Mouse (Mus musculus) erythroblast, adult 5-6 weeks (primary cell): Measurements from ENCODE around the gene Rims4. TPM values are rescaled to one million over a fixed set of nuclear protein-coding genes. Genes with fewer than 3 reads are reported as not detected.

Experiments
- ATAC-seq: replicated peaks from 2 replicates; pipeline ENCODE4 v1.8.0; 2016; ENCODE audit warnings: moderate number of reproducible peaks, mild to moderate bottlenecking, moderate TSS enrichment, inconsistent platforms; ENCODE audit not compliant: poor library complexity, low FRiP score, severe bottlenecking
- total RNA-seq, 2 experiments: library from RNA; stranded (forward) in 1 of 2; stranded (reverse) in 1 of 2; fragments of 150-400 nt in 1 of 2; fragments of 200-764, 138-1000 nt in 1 of 2; gene quantifications; 2 replicates each; pipeline versions ENCODE4 v1.2.3 to v1.2.4; 2015 to 2017; ENCODE audit warnings: low replicate concordance in 2 of 2

Gene Rims4
- total RNA-seq (2015; ENCODE audit: low replicate concordance) (not detected in 2 replicates), total RNA-seq (2017; ENCODE audit: low replicate concordance) (not detected in 2 replicates)

DNA sequence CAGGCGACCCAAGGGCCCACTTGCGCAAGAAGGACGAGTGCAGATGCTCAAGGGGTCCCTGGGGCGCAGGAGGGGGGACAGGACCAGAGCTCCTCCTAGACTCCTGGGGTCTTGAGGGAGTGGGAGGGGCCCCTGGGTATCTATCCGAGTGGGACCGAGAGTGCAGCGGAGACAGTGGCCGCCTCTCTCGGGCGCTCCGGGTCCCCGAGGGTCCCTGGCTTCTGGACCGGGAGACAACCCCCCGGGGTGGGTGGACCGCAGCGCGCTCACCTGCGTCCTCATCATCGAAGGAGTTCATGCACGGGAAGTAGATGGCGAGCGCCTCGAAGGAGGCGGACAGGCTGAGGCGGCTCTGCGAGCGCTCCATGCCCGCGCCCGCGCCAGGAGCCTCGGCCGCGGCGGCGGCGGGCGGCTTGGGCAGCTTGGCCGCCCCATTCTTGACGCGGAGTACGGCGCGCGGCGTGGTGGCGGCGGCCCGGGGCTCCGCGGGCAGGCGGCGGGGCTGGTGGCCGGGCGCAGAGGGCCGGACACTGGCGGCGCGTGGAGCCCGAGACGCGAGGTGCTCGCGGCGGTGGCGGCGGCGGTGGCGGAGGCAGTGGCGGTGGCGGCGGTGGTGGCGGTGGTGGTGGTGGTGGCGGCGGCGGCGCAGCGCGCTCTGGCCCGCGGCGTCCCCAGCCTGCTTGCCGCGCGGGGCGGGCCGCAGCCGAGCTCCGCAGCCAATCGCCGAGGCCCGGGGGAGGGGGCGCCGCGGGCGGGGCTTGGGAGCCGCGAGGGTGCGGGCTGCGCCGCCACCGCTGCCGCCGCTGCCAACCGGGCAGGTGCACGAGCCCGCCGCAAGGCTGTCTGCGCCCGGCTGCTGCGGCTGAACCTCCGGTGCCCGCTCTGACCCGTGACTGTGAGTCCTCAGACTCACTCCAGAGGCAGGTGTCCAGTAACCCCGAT, at the start of gene Rims4:
Gene Rims4, minus strand, starts transcription at position 367 of the 942 bp plus-strand sequence.
- no peak for ATAC-seq

DNA sequence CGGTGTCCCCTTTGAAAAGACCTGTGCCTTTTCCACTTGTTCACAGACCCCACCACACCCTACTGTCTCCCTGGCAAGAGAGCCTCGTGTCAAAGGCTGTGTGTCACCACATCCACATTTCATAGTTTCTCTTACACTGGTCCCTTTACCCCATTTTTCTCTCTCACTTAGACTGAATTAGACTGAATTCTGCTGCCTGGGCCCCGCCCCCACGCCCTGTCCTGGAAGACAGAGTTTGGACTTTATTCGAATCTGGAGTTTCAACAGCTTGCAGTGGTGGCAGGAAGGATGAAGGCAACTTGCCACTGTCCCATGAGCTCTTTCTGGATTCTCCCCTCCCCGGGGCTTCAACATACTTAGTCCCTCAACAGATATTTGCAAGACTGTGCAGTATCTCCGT, 47.2 kb upstream of the Rims4 start:
- no peak for ATAC-seq

DNA sequence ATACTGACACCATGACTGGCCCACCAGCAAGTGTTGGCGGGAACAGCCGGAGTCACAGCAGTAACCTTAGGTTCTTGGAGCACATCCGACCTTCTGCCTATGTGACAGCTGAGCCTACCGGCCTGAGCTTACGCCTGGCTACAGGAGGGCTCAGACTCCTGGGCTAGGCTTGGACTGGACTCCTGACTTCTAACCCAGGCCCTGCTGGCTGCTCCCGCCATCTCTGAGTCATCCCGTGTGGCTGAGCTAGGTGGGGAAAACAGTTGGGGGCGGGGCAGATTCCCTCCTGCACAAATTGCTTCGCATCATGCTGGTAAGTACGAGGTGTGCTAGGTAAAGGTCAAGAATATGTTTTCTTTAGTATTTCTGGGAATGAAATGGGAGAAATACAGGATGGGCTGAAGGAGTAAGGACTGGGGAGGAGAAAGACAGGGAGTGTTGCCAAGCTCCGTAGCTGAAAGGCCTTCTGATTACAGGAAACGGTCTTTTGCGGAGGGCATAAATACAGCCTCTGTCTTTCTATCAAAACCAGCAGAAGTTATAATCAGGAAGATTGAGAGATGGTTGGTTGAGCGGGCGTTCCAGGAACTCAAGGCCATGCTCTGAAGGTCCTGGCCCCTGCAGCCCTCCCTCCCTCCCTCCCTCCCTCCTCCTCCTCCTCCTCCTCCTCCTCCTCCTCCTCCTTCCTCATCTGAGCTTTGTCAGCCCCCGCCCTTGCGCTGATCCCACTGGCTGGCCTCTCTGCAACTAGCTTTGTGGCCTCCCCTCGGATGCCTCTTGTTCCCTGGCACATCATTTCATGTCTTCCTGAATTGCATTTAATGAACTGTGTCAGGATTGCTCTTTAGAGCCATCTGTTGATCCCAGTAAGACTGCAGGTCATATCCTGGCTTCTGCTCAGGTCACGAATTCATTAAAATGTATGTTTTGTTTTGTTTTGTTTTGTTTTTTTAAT, 46.4 kb upstream of the Rims4 start:
- ATAC-seq: no peak

DNA sequence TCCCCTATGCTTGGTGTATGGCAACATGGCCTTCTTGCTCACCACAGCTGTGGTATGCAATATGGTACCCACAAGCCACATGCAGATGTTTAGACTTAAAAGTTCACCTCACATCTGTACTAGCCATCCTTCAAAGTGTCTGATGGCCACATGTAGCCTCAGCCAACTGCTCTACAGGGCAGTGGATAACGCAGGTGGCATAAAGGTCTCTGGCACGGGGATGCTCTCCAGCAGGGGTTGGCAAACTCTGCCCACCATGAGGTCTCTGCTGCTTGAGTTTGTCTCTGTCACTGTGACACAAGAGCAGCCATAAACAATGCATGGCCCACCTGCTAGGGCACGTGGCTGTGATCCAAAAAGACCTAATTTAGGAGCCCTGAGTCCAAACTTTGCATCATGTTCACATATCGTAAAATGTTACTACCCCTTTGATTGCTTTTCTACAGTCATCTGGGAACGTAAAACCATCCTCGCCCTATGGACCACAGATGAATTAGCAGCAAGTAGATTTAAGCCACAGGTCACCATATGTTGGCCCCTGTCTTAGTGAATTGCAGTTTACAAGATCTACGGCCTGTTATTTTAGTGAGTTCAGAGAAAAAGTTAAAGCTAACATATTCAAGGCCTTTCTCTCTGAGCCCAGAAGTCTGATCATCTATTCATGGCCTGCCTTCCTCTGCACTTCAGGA, 35.3 kb upstream of the Rims4 start:
- no peak for ATAC-seq

DNA sequence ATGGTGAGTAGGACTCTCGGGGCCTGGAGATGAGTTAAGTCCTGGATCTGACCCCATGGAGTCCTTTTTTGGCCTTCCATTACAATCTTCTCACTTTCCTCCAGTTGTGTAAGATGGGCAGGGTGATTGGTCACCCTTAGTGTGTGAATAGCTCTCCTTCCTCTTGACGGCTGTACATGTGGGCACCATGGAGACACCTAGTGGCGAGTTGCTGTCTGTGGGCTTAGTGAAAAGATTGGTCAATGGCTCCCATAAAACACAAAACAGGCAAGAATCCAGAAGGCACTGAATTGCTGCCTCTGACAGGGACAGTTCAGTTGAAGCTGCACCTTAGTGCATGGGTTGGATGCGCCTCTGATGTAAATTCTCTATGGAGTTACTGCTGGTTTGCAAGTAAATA, 33.3 kb upstream of the Rims4 start:
- ATAC-seq: no peak

DNA sequence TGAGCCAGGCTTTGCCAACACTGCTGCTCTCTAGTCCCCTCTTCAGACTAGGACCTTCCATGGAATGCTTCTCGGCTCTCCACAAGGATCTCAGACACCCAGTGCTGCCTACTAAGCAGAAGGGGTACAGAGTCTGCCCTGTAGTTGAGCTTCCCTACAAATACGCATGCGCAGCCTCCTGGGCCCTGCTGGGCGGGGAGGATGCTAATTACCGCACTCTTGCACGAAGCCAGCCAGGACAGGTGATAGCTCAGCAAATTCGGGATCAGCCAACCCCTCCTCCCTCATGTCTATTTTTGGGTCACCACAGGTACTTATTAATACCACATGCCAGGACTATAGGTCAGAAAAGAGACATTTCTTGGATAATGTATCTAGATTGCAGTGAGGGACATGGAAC, 29.5 kb upstream of the Rims4 start:
- ATAC-seq: no peak

DNA sequence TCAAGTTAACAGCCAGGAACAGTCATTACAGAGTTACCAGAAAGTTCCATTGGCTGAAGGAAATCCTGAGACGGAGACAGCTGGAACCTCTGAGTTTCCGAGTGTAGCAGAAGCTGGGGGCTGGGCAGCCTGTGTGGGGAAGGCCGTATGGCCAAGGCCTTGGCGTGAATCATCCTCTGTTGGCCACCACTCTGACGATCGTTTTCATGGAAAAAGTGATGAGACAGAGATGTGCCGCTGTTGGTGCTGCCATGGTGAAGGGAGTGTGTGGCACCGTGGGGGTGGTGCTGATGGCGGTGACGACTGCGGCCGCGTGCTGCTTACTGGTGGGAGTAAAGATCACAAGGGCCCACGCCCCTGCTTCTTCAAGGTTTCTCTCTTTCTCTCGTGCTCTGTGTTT, 27.7 kb upstream of the Rims4 start:
- no peak for ATAC-seq

DNA sequence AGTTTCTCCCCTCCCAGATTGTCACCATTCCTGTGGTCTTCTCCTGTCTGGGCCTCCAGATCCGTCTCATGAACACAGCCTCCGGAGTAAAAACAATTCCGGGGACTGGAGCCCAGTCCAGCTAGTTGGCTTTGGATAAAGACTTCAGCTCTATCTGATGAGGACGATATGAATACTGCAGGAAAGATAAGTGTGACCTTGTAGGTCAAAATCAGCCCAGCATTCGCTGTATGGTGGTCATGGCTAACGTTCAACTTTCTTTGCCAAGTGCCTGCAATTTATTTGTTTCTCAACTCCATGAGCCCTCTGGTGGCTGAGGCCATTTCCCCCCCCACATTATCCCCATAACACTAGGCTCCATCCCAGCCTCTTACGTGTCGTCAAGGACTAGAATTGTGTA, 26.0 kb upstream of the Rims4 start:
- ATAC-seq: no peak

DNA sequence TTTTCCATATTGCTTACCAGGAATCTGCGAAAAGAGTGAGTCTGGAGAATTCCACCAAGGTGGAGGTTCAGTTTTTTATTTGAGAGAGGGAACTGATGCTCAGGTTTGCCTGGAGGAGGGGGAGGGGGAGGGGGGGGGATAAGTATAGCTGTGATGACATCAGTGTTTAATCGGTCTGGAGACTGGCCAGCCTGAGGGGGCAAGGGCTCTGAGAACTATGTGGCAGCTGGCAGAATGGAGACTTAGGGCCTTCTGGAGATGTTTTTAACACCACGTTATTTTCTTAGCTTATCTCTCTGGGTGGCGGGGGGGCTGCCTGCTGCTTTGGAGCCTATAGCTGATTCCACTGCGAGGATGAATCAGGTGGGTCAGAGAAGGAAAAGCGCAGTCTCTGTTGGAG, 24.6 kb upstream of the Rims4 start:
- no peak for ATAC-seq

DNA sequence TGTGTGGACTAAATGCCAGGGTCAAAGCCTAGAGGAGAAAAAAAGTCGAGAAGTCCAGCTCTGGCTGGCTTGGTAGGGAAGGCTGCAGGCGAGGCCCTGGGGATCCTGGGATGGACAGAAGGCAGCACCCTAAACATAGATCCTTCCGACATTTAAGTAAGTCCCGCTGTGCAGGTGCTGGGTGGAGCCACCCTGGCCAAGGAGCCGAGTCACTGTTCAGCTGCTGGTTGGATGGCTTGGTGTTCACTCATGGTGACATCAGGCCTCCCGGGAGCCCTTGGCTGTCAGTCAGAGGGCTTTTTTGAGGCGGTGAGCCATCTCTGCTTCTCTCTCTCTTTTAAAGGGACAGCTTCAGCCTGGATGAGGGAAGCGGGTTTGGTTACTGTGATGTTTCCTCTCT, 21.0 kb upstream of the Rims4 start:
- no peak for ATAC-seq

DNA sequence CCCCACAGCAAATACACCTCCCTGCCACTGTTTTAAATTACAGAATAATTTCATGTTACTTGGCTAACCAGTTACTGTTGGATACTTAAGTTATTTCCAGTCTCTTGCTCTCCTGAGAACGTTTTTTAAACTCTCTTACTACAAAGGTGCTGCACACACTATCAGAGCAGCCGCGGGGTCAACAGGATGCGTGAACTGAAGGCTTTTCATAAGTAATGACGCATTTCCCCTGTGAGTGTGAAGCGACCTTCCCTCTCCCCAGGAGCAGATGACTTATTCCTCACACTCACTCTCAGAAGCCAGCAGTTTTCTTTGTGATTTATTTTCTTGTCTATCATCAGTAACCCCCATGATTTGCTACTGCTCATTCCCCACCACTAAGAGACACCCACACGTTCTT, 13.7 kb upstream of the Rims4 start:
- ATAC-seq: no peak

DNA sequence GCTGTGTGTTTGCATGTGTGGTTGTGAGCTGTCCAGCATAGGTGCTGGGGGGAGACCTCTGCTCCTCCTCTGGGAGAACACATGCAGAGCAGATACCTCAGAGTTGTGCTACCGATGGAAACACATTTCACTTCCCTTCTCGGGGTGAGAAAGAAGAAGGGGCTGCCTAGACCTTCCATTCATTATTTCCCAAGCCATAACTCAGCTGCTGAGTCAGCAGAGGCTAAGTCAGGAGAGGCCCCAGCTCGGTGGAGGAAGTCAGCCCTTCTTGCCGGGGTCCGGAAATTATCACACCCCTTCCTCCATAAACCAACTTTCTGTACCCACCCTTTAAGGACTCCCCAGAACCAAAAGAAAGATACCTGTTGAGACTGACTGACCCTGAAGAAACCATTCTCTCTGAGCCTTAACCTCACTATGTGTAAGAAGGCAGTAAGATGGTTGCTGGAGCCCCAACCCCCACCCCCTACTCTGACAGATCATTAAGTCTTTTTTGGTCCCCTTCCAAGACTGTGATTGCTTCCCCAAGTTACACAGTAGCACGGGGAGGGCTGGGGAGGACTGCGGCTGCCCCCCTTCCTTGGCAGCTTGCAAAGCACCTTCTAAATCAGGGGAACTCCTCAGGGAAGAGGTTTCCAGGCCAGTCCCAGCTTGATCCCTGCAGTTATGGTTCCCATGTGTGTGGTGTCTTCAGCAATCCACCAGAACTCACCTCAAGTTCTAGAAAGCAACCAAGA, 10.1 kb upstream of the Rims4 start:
- no peak for ATAC-seq

DNA sequence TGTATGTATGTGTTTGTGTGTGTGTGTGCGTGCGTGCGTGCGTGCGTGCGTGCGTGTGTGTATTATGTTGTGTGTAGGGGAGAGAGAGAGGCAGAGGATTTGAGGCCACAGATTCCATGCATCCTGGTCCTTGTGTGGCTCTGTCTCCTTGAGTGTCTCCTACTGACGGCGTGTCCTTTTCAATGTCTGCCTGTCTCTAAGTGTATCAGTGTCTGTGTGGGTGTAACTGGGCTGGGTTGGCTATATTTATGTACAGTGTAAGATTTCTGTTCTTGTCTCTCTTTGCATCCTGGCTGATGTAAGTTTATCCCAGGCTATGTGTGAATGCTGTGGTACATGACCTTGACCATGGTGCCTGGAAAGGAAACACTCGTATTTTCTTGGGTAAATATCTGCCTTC, 6.6 kb upstream of the Rims4 start:
- ATAC-seq: no peak

DNA sequence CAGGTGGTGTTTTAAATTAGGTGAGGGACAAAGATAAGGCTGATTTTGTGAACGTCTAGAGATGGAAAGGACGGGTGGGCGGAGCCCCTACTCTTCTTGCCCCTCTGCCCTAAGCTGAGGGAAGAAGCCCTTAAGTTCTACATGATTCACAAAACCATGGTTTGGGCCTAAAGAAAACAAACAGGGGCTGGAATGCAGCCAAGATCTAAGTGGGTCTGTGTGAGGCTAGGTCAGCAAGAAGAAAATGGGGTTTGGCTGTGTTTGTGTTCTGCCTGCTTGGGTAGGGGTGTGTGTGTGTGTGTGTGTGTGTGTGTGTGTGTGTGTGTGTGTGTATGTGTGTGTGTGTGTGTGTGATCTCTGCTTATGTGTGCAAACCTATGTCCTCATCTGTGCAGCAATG, 6.0 kb upstream of the Rims4 start:
- no peak for ATAC-seq

DNA sequence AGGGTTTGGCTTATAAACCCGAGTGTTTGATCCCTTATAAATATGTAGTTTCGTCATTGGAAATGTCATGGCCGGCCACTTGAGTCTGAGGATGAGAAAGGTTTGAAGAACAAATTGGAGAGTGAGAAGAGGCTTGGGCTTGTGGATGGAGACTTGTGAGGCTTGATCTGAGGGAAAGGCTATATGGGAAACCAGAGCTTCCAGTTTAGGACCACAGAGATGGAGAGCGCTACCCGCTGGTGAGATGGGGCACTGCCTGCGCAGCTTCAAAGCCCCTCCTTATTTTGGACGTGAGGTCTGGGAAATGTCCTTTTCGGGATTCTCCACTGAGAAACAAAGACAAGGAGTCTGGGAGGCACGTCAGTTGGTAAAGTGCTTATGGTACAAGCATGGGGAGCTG, 4.6 kb upstream of the Rims4 start:
- no peak for ATAC-seq

DNA sequence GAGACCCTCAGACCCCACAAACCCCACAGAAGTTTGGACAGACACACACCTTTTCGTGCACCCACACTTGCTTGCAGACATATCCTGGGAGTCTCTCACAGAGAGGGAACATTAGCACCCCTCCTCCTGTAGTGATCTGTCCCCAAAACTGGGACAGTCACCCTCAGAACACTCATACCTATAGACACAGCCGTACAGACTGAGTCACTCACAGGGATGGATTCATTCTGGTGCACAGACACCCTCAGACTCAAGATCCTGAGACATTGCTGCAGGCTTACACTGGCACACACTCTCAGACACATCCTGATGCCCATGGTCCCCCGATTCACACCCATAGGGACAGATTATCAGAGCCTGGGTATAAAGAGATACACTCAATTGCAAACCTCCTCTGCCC, 1.1 kb upstream of the Rims4 start:
- ATAC-seq: no peak

DNA sequence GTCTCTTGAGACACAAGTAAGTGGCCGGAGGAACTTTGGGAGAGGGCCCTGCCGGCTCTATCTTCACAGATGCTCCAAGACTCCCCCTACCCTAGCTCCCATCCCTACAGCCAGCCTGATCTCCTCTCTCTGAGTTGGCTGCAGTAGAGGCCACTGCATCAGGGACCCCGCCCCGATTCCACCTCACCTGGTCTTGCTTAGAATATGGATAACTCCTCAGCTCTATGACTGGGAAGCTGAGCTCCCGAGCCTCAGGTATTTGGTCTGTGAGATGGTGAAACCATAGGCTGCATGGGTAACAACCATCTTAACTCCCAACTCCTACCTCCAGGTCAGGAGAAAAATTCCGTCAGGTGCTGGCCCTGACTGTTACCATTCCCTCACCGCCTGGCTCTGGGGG, 1.8 kb downstream of the Rims4 start:
- no peak for ATAC-seq

DNA sequence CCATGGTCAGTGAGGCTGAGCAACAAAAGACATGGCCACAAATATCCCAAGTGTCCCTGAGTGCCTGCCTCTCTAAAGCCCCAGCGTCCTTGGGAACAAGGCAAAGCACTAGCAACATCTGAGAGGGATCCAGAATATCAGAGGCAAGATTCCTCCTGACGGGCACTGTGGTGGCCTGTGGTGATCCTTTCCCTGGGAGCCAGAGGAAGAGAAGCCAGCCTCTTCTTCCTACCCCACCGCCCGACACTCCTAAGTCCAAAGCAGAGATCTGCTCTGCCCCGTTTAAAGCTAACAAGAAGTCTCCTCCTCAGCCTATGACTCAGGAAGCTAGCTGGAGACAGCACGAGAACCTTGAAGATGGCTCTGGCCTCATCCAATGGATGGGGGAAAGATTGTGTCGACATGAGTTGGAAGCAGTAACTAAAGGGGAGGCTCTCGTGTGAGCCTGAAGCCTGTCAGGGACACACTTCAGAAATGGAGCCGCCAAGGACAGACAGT, 3.1 kb downstream of the Rims4 start:
- no peak for ATAC-seq

DNA sequence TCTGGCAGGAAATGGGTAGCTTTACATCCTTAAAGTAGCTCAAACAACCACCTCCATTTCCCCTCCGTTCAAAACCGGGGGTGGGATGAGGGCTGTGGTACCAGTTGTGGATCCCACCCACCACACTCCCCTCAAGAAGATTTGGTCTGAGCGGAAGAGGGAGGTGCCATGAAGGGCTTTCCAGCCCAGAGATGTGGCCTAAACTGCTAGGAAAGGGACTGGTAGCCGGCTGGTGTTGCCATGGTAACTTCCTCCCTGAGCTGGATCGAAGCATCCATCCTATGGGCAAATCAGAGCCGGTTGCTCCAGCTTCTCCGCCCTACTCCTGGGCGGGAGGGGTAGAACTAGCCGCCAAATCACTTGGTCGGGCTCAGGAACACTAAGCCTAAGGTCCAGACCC, 4.4 kb downstream of the Rims4 start:
- ATAC-seq: no peak
